Mouse (Mus musculus): ENCODE measurements around the gene Cdh7. TPM values are rescaled to one million over a fixed set of nuclear protein-coding genes. Genes with fewer than 3 reads are reported as not detected.
"Not testable (repeated sequence)": the region's sequence is repeated elsewhere in the genome, so short reads cannot be mapped to it uniquely, and the experiment has no call there.

Gene Cdh7
- polyA plus RNA-seq, 1 experiment from 2014 or later = 0.18 TPM

GRCm38 (mm10) chr1:110118071-110118470, 135.8 kb downstream of the Cdh7 start:
- WGBS = 51% methylated on average over 1 of the region's 1 CpGs
- Histone ChIP-seq H3K9me3 (ENCODE audit: control insufficient read depth, low read length) (no peaks in the 10 kb centered on the region), H3K36me3 (ENCODE audit: control insufficient read depth, insufficient read depth, low read length) (no peaks in the 10 kb centered on the region), H3K27me3 (replicated peaks; ENCODE audit: control insufficient read depth, insufficient read depth, low read length) (no peaks in the 10 kb centered on the region), H3K4me1 (replicated peaks; ENCODE audit: control insufficient read depth, insufficient read depth, low read length) (no peaks in the 10 kb centered on the region), H3K27ac (ENCODE audit: low read depth, low read length) (no peak overlapping the region), H3K9ac (ENCODE audit: low read depth, low read length) (no peak overlapping the region), H3K4me3 (ENCODE audit: low read depth, low read length) (no peak overlapping the region), H3K4me2 (no peak overlapping the region)
- DNase-seq (ENCODE audit: low spot score) = no peak
- ATAC-seq (replicated peaks; ENCODE audit: low FRiP score) = no peak

GRCm38 (mm10) chr1:110118862-110119261, 136.6 kb downstream of the Cdh7 start:
- Histone ChIP-seq H3K4me2 (no peak overlapping the region), H3K36me3 (ENCODE audit: control insufficient read depth, insufficient read depth, low read length) (no peaks in the 10 kb centered on the region), H3K9ac (ENCODE audit: low read depth, low read length) (no peak overlapping the region), H3K4me1 (replicated peaks; ENCODE audit: control insufficient read depth, insufficient read depth, low read length) (no peaks in the 10 kb centered on the region), H3K27me3 (replicated peaks; ENCODE audit: control insufficient read depth, insufficient read depth, low read length) (no peaks in the 10 kb centered on the region), H3K27ac (ENCODE audit: low read depth, low read length) (no peak overlapping the region), H3K9me3 (ENCODE audit: control insufficient read depth, low read length) (no peaks in the 10 kb centered on the region), H3K4me3 (ENCODE audit: low read depth, low read length) (no peak overlapping the region)
- ATAC-seq (replicated peaks; ENCODE audit: low FRiP score) (no peak), DNase-seq (ENCODE audit: low spot score) (no peak)
- WGBS = 83% methylated on average over 1 of the region's 1 CpGs

- H3K4me3 ChIP-seq (ENCODE audit: low read depth, low read length); DNase-seq (ENCODE audit: low spot score); H3K9ac ChIP-seq (ENCODE audit: low read depth, low read length); H3K9me3 ChIP-seq (ENCODE audit: control insufficient read depth, low read length); H3K4me1 ChIP-seq (replicated peaks; ENCODE audit: control insufficient read depth, insufficient read depth, low read length); ATAC-seq (replicated peaks; ENCODE audit: low FRiP score); H3K27me3 ChIP-seq (replicated peaks; ENCODE audit: control insufficient read depth, insufficient read depth, low read length); H3K4me2 ChIP-seq; H3K36me3 ChIP-seq (ENCODE audit: control insufficient read depth, insufficient read depth, low read length); H3K27ac ChIP-seq (ENCODE audit: low read depth, low read length): not testable (repeated sequence)
- WGBS = 70% methylated on average over 2 of the region's 12 CpGs
These were observed 189.2 kb downstream of the Cdh7 start for GRCm38 (mm10) chr1:110171459-110171858.
